Mouse (Mus musculus) lung, postnatal 0 days (tissue): Measurements from ENCODE around the gene Clock.

ENCODE experiments used
- CTCF ChIP-seq: IDR thresholded peaks from 2 replicates; pipeline ENCODE4 v1.5.1; 2016; ENCODE audit warnings: antibody characterized with exemption, mild to moderate bottlenecking
- EP300 ChIP-seq: IDR thresholded peaks from 2 replicates; pipeline ENCODE4 v1.6.1; 2016; ENCODE audit warnings: antibody characterized with exemption, mild to moderate bottlenecking, control low read depth

GRCm38 (mm10) chr5:76176841-76177240 is 127.8 kb downstream of the Clock start:
- no peak for TF ChIP-seq CTCF
- no peak; the same call in 1 of the 2 replicates for TF ChIP-seq EP300
